Mouse (Mus musculus) embryo, embryonic 11.5 days (tissue): ENCODE results near the gene Hist1h3d.
A peak's percentile ranks its signal among the peaks of the same experiment; 100 is the strongest.
"Not testable (repeated sequence)": the region's sequence is repeated elsewhere in the genome, so short reads cannot be mapped to it uniquely, and the experiment has no call there.

Experiments
- DNase-seq: peaks from one replicate; pipeline ENCODE4 v3.0.0-alpha.2; 2012; ENCODE audit warnings: low read depth, low spot score

The Hist1h3d gene

GRCm38 (mm10) chr13:23542225-23542980 lies 33.2 kb upstream of the Hist1h3d start:
- DNase-seq = not testable (repeated sequence)

- DNase-seq = peak; percentile 80
Measured at GRCm38 (mm10) chr13:23542999-23543607, 32.5 kb upstream of the Hist1h3d start, which contains the start of gene Hist1h2bh. Gene Hist1h2bh, minus strand, starts transcription at chr13:23543392.

DNA sequence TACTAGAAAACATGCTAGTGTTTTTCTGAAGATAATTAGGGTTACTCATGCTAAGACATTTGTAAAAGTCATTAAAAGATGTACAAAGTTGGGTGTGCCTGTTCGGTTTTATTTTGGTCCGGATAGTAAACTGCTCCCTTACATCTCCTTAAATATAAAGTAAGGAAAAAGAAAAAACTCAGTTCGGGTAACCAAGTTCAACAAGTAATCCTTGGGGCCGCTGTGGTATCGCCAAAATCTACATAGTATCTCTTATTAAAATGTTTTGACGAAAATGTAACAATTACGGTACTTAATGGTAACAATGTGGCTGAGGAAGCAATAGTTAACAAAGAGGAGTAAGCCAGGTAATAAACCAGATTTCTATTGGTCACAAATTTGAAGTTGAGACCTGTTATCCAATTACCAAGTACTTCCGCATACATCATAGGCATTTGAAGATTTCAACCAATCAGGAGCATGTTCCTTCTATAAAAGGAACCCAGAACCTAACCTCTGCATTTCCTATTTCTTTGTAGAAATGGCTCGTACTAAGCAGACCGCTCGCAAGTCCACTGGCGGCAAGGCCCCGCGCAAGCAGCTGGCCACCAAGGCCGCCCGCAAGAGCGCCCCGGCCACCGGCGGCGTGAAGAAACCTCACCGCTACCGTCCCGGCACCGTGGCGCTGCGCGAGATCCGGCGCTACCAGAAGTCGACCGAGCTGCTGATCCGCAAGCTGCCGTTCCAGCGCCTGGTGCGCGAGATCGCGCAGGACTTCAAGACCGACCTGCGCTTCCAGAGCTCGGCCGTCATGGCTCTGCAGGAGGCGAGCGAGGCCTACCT lies 31.4 kb upstream of the Hist1h3d start, which contains the start of gene Hist1h3f:
Gene Hist1h3f, plus strand, starts transcription at position 88 of the 822 bp plus-strand sequence.
- peak; percentile 87 for DNase-seq

DNA sequence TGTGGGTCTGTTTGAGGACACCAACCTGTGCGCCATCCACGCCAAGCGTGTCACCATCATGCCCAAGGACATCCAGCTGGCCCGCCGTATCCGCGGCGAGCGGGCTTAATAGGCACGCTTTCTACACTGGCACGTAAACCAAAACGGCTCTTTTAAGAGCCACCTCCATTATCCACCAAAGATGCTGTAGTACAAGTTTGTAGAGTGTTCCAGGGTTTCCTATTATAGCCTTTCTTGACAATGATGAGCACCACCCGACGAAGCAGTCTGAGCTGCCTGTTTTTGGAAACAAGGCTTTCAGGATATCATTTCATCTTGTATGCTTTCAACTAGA lies 30.8 kb upstream of the Hist1h3d start:
- not testable (repeated sequence) for DNase-seq

- DNase-seq = no peak
Measured at GRCm38 (mm10) chr13:23546694-23547093, 28.9 kb upstream of the Hist1h3d start.

GRCm38 (mm10) chr13:23550761-23551145 lies 24.8 kb upstream of the Hist1h3d start:
- no peak for DNase-seq

DNA sequence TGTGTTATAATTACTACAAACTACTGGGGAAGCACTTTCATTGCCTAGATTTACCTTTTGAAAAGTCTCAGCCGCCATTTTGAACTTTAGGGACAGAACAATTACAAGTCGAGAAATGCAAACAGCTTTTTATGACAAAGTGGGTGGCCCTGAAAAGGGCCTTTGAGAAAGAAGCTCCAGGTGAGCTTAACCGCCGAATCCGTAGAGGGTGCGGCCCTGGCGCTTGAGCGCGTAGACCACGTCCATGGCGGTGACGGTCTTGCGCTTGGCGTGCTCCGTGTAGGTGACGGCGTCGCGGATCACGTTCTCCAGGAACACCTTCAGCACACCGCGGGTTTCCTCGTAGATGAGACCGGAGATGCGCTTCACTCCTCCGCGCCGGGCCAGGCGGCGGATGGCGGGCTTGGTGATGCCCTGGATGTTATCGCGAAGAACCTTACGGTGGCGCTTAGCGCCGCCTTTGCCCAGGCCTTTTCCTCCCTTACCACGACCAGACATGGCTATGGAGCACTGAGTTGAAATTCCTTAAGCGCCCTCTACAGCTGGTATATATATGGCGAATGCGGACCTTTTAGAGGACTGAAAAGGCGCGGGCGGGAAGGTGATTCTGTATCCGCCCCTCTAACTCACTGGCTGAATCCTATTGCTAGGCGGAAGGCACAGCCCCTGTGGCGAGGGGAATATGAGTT lies 24.3 kb upstream of the Hist1h3d start, which contains the start of gene Hist1h4f:
Gene Hist1h4f, minus strand, starts transcription at position 503 of the 689 bp plus-strand sequence.
- DNase-seq = peak; percentile 92

DNA sequence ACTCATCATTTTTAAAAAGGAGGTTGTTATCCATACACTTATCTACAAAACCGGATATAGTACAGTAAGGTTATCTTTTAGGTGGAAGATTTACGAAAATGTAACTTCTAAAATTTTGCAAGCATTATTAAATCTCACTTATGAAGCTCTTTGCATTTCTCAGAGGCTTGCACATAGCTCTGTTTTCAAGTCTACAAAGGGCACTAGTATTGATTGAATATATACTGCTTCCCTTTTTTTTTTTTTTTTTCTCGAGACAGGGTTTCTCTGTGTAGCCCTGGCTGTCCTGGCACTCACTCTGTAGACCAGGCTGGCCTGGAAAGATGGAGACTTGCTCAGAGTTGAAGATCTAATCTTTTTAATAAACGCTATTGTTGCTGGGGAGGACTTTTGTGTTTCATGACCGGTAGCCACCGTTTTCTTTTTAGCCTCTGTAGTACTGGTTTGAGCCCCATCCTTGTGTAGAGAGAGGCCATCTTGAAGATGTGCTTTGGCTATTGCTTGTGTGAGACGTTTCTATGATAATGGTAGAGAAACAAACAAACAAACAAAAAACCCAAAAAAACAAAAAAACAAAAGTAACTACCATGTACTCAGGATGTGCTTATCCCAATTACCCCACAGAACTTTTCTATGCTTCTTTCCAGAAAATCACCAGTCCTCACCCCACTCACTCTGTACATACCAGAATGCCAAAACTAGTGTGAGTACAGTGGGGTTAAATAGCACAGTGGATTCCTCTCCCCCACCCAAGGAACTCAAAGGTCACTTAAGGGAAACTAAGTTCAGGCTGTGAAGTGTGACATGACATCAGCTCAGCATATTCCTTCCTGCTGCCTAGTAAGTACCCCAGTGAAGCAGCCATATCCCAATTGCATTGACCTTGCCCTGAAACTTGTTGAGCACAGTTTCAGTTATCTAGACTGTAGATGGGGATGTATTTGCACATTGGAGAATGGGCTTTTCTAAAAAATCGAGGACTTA lies 23.3 kb upstream of the Hist1h3d start:
- no peak for DNase-seq

GRCm38 (mm10) chr13:23552962-23553361 lies 22.6 kb upstream of the Hist1h3d start, which contains the start of gene Hist1h1d:
Gene Hist1h1d, plus strand, starts transcription at chr13:23553262.
- no peak for DNase-seq

DNA sequence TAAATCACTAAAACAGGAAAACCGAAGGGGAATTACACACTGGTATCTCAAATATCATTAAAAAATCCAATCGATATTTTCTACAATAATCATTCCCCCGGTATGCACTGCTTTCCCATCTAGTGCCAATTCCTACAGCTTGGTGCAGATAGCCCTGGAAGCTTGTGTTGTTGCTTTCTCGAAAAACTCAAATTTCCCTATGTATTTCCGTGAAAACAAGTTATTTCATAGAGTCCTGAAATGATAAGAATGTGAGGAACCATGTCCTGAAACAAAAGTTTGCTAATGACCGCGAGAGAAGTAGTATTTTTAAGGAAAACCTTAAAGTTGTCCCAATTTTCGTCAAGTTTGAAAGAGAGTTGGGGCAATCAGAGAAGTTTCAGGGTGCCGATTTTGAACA lies 21.2 kb upstream of the Hist1h3d start:
- no peak for DNase-seq

GRCm38 (mm10) chr13:23554925-23555838 lies 20.4 kb upstream of the Hist1h3d start:
- no peak for DNase-seq

DNA sequence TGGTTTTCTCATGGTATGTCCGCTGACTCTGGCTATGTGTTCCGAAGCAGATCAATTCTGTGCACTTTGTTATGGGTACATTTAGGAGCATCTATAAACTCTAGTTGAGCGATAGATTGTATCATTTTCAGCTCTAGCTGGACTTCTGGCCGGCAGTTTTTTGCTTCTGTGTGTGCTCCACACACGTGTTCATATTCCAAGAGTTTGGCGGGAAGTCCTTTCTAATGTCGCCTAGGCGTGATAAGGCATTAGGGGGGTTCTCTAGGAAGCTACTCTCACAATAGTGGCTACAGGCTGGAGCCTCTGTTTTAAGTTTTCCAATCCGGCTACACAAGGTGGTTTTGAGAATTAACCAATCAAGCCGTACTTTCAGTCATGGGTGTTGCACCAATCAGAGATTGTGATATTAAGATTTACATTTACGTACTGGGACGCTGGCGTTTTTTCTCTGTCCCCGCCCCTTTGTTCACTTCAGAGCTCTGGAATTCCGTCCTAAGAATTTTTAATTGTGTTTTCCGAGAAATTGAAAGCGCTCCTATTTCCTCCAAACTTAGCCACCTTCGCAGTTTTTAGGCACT lies 19.6 kb upstream of the Hist1h3d start:
- no peak for DNase-seq

DNA sequence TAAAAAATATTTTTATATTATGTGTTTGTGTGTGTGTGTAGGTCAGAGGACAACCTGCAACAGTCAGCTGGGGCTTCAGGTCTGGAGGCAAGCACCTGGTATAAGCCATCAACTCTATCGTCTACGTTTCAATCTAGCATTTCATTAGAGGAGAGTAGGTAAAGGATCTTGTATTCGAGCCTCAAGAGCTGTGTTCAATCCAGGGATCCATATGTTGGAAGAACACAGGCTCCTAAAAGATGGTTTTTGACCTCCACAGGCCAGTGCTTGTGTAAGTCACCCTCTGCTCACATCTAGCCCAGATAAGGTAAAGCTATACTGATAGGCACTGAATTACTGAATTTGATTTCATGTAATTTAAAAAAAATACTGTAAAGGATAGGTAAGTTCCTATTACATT lies 18.7 kb upstream of the Hist1h3d start:
- no peak for DNase-seq

GRCm38 (mm10) chr13:23560699-23561098 lies 14.9 kb upstream of the Hist1h3d start:
- not testable (repeated sequence) for DNase-seq

- not testable (repeated sequence) for DNase-seq
Measured at GRCm38 (mm10) chr13:23561531-23561882, 14.1 kb upstream of the Hist1h3d start.

- peak; percentile 94 for DNase-seq
Measured at GRCm38 (mm10) chr13:23561883-23562659, 13.5 kb upstream of the Hist1h3d start, which contains the start of gene Hist1h3e. Gene Hist1h3e, minus strand, starts transcription at chr13:23562369.

DNA sequence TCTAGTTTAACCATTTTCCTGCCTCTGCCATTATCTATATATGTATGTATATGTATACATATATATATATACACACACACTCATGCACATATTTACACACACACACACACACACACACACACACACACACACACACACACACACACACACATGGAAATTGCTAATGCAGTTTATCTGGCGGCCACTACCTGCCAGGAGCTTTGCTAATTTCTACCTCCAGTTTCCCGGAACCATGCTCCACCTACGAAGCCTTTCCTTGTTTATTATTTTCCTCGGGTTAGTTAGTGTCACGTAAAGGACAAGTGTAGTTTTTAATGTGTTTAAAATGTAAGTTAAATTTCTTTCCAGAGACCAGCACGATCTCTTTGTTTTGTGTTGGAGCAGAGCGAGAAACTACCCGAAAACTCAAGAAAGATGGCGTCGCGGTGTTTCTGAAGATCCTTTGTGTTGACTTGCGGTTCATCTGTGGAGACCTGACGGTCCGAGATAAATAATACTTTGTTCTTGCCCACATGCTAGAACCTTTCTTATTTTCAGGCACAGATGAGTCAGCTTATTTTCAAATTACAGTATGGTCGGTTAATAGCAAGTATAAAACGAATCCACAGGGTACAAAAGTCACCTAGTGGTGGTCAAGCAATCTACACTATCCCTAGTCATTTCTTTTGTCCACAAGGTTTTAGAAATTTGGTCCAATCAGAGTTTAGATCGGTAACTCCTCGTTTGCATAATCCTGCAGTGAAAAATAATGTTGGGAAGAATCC lies 12.7 kb upstream of the Hist1h3d start:
- DNase-seq = no peak
